Comparison of ENCODE assay signal across 9 mouse cellular contexts in genomic region chr9:66307341-66307740, GRCm38 (mm10). TPM values are rescaled to one million over a fixed set of nuclear protein-coding genes. Genes with fewer than 3 reads are reported as not detected.
A peak's percentile ranks its signal among the peaks of the same experiment; 100 is the strongest.
DNase-seq lines count a peak whose midpoint lies in the region; ATAC-seq and TF ChIP-seq lines count a peak whose summit lies in the region.
"Had no signal": no experiment of that assay in that cellular context is flagged by ENCODE, and none has a peak within 500 bp of the region (broad histone marks: within the 10 kb centered on the region; RNA-seq: fewer than 3 reads in every experiment).

No protein-coding gene starts in this region.

- H3K79me2 ChIP-seq in heart, adult 2 months (replicated peaks; ENCODE audit: control insufficient read depth, insufficient read depth, low read length): no peaks in the 10 kb centered on the region

- H3K27ac ChIP-seq in heart, adult 2 months: no peak overlapping the region
- no peak overlapping the region for H3K27ac ChIP-seq in heart, embryonic 11.5 days (ENCODE audit: low read depth, low read length)
- H3K27ac ChIP-seq in limb, embryonic 13.5 days: no peak overlapping the region
- H3K27ac ChIP-seq: hindbrain, embryonic 15.5 days had no signal

- 0 out of 2 replicates have a peak, but pooled peaks have one; percentile 36 for TF ChIP-seq EP300 in heart, adult 2 months (IDR thresholded peaks at IDR 0.05; ENCODE audit: insufficient read depth, low read depth, low read length)

- no peak overlapping the region for H3K4me3 ChIP-seq in heart, adult 2 months
- no peak overlapping the region for H3K4me3 ChIP-seq in heart, embryonic 11.5 days (ENCODE audit: low read depth, low read length)
- H3K4me3 ChIP-seq in limb, embryonic 13.5 days: no peak overlapping the region
- H3K4me3 ChIP-seq: hindbrain, embryonic 15.5 days had no signal

- H3K9ac ChIP-seq in heart, adult 2 months (ENCODE audit: low read depth, low read length): no peak overlapping the region
- no peak overlapping the region for H3K9ac ChIP-seq in heart, embryonic 11.5 days (ENCODE audit: low read depth, low read length)
- H3K9ac ChIP-seq in limb, embryonic 13.5 days: no peak overlapping the region
- H3K9ac ChIP-seq: hindbrain, embryonic 15.5 days had no signal

- no peaks in the 10 kb centered on the region for H3K9me3 ChIP-seq in heart, embryonic 11.5 days (replicated peaks; ENCODE audit: control insufficient read depth, low read length)
- no peaks in the 10 kb centered on the region for H3K9me3 ChIP-seq in limb, embryonic 13.5 days
- H3K9me3 ChIP-seq: hindbrain, embryonic 15.5 days had no signal

- TF ChIP-seq POLR2A in heart, adult 2 months (IDR thresholded peaks at IDR 0.05; ENCODE audit: insufficient read depth, low read depth, low read length): no peak

- no peak overlapping the region for H3K4me2 ChIP-seq in heart, embryonic 11.5 days
- no peak overlapping the region for H3K4me2 ChIP-seq in limb, embryonic 13.5 days (replicated peaks)
- H3K4me2 ChIP-seq: hindbrain, embryonic 15.5 days had no signal

- no peaks in the 10 kb centered on the region for H3K27me3 ChIP-seq in heart, adult 2 months (ENCODE audit: control insufficient read depth, insufficient read depth, low read length)
- no peaks in the 10 kb centered on the region for H3K27me3 ChIP-seq in heart, embryonic 11.5 days (ENCODE audit: control insufficient read depth, insufficient read depth, low read length)
- H3K27me3 ChIP-seq in limb, embryonic 13.5 days: no peaks in the 10 kb centered on the region
- H3K27me3 ChIP-seq: hindbrain, embryonic 15.5 days had no signal

- H3K4me1 ChIP-seq in heart, adult 2 months (ENCODE audit: control insufficient read depth, insufficient read depth, low read length): peaks cover 3% of the 10 kb centered on the region
- H3K4me1 ChIP-seq in heart, embryonic 11.5 days (ENCODE audit: control insufficient read depth, insufficient read depth, low read length): no peaks in the 10 kb centered on the region
- H3K4me1 ChIP-seq in limb, embryonic 13.5 days: peaks cover 29% of the 10 kb centered on the region

- no peak for TF ChIP-seq CTCF in heart, adult 2 months (IDR thresholded peaks at IDR 0.05)

- DNase-seq in heart, adult 2 months: peak; percentile 23 to 27
- peak; percentile 21 for DNase-seq in A20 (ENCODE audit: low read depth, low spot score)
- DNase-seq in embryo, embryonic 11 days: peak; percentile 82
- peak; percentile 80 for DNase-seq in yolk sac, embryonic 10.5 days (ENCODE audit: low spot score)
- DNase-seq in left cerebral cortex, postnatal 36 days (ENCODE audit: low spot score in 2 of 2): no peak
- no peak for DNase-seq in thymus, postnatal 36 days

- 21% methylated on average over 2 of the region's 2 CpGs for WGBS in heart, adult 2 months
- WGBS in heart, embryonic 11.5 days (ENCODE audit: insufficient replicate concordance): 18% methylated on average over 2 of the region's 2 CpGs
- 13% methylated on average over 2 of the region's 2 CpGs for WGBS in limb, embryonic 13.5 days

- peaks cover 2% of the 10 kb centered on the region for H3K36me3 ChIP-seq in heart, adult 2 months (ENCODE audit: control insufficient read depth, insufficient read depth, low read length)
- H3K36me3 ChIP-seq in heart, embryonic 11.5 days (ENCODE audit: control insufficient read depth, insufficient read depth, low read length): no peaks in the 10 kb centered on the region
- H3K36me3 ChIP-seq in limb, embryonic 13.5 days: no peaks in the 10 kb centered on the region
- H3K36me3 ChIP-seq: hindbrain, embryonic 15.5 days had no signal

- no peak for ATAC-seq in heart, embryonic 11.5 days (replicated peaks; ENCODE audit: insufficient number of reproducible peaks, low FRiP score, low TSS enrichment)
- ATAC-seq in limb, embryonic 13.5 days (ENCODE audit: low FRiP score, low read depth): 0 out of 2 replicates have a peak, but pooled peaks have one; percentile 24

- intact Hi-C loops in heart, adult 2 months (cut with DNase I): no loop called here
- intact Hi-C loops in left cerebral cortex, postnatal 36 days (cut with DNase I): no loop called here

RNA-seq across cellular contexts. Expression of gene Herc1, which starts 42.9 kb away (rescaled TPM):
- 10 to 100 TPM; 31.4 to 35.4 TPM for total RNA-seq in heart, adult 2 months (2021)
- polyA plus RNA-seq in heart, adult 2 months (2012; rRNA removed): 11.0 and 18.7 TPM in 2 replicates
- polyA plus RNA-seq in heart, embryonic 11.5 days (2014; fragmentation: Nextera tagmentation; extraction: Ambion mirVana): 24.4 and 25.7 TPM in 2 replicates
- 23.7 and 25.8 TPM in 2 replicates for polyA plus RNA-seq in limb, embryonic 13.5 days (2015; fragmentation: Nextera tagmentation; extraction: Ambion mirVana)
- 100 to 1,000 TPM; 115 to 134 TPM for total RNA-seq in left cerebral cortex, postnatal 36 days (2021)

Comparison
In these comparisons a context has a peak if more than half of its experiments do, and no peak if none do; other contexts are left out.
1. DNase-seq: peak in heart, adult 2 months (2 of 2), A20 (single experiment), embryo, embryonic 11 days (single experiment) and yolk sac, embryonic 10.5 days (single experiment); none in left cerebral cortex, postnatal 36 days (0 of 2) and thymus, postnatal 36 days (0 of 2).